Mouse (Mus musculus) CH12F3 (cell line): ENCODE data around the gene Fam155a.
"Not testable (repeated sequence)": the region's sequence is repeated elsewhere in the genome, so short reads cannot be mapped to it uniquely, and the experiment has no call there.

Source experiments
- in situ Hi-C: fragments of 300-500 bp; cut with MboI; formaldehyde crosslinking; loops from 2 replicates; pipeline ENCODE4 v1.14.3; 2020; ENCODE audit warnings: low sequenced_read_pairs

Fam155a gene

DNA sequence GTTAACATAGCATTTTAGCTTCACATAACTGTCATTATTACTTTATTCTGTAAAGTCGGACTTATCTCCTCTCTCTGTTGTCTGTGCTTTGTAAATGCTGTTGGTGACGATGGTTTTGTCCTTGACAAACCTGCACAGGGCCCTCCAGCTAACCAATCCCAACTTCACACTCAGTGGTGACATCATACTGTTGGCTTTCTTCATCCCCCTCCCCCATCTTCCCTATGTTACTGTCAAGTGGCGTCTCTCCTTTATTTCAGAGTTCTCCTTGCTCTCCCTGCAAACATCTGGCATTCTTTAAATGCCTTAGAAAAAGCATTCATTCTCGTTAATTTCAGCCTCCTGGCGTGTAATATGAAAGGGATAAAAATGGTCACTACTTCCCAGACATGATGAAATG, 78.6 kb downstream of the Fam155a start:
- in situ Hi-C loops = no loop called here

DNA sequence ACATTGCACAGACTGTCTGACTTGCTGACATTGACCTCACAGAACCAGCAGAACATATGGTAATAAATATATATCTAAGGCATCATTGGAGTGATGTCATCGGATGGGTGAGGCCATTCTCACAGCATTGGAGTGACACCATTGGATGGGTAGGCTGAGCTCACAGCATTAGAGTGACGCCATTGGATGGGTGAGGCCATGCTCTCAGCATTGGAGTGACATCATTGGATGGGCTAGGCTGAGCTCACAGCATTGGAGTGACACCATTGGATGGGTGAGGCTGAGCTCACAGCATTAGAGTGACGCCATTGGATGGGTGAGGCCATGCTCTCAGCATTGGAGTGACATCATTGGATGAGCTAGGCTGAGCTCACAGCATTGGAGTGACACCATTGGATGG, 110.9 kb downstream of the Fam155a start:
- in situ Hi-C loops = not testable (repeated sequence)

DNA sequence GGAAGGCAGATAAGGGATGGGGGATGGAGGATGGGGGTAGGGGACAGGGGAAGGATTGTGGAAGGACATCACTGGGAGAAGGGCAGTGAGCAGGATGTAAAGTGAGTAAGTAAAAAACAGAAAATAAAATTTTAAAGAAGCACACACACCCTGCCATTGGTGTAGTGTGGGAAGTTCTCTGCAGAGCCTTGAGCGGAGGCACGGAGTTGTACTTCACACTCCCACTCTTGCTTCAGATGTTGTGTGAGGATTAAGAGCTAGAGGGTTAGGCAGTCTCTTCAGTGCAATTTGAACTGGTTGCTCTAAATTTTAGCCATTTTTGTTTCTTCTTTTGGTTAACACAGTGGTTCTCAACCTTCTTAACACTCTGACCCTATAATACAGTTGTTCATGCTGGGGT, 114.1 kb downstream of the Fam155a start:
- in situ Hi-C loops = no loop called here

DNA sequence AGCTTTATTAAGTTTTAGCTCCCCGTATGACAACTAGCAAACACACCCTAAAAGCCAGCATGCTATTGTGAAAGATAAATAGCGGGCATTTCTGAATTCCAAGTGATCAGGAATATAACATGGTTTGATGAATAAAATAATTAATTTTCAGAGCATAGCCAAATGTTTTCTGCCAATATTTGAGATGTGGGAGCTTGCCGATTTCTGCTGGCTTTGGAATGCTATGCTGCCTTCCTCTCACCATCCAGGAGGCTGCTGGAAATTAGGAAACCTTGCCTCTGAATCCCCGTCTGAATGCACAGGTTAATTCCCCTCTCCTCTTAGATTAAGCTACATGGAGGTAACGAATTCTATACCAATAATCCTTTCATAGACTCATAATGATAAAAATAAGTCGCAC, 116.1 kb downstream of the Fam155a start:
- in situ Hi-C loops = no loop called here

DNA sequence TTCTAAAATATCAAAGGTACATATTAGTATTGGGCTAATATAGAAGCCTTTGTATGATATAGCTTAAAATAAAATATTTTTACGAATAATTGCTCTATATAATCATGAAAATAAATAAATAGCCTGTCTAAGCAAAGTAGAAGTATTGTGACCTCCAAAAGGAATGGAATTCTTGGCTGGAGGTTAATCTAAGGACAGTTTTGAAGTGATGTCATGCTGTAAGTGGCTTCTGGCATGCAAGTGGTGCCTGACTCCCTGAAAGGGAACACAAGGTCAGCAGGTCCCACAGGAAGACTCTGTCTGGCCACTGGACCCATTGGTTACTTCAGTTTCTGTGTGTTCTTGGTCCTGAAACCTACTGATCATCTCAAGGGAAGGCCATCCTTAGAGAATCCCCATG, 117.3 kb downstream of the Fam155a start:
- in situ Hi-C loops = no loop called here

DNA sequence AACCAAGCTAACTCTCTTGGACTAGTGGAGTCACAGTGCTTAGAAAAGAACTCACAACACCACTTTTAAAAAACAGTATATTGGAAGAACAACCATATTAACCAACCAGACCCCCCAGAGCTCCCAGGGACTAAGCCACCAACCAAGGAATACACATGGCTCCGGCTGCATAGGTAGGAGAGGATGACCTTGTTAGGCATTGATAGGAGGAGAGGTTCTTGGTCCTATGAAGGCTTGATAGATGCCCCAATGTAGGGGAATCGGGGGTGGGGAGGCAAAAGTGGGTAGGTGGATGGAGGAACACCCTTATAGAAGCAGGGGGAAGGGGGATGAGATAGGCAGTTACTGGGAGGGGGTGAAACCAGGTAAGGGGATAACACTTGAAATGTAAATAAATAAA, 132.8 kb downstream of the Fam155a start:
- in situ Hi-C loops = no loop called here

DNA sequence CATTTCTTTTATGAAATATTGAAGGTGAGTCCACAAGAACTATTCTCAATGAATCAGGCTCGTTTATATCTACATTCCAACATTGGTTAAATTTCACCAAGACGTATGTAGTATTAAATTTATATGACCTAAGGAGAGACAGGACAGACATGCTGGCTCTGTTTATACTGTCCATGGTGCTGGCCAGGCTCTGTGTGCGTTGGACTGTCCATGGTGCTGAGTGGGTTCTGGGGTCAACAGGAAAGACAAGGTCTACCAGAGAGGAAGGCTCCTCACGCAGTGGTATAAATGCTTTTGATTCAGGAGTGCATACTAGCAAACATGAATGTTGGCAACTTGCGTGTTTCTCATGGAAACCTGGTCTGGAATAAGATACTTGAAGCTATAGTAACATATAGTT, 135.7 kb downstream of the Fam155a start:
- in situ Hi-C loops = no loop called here

DNA sequence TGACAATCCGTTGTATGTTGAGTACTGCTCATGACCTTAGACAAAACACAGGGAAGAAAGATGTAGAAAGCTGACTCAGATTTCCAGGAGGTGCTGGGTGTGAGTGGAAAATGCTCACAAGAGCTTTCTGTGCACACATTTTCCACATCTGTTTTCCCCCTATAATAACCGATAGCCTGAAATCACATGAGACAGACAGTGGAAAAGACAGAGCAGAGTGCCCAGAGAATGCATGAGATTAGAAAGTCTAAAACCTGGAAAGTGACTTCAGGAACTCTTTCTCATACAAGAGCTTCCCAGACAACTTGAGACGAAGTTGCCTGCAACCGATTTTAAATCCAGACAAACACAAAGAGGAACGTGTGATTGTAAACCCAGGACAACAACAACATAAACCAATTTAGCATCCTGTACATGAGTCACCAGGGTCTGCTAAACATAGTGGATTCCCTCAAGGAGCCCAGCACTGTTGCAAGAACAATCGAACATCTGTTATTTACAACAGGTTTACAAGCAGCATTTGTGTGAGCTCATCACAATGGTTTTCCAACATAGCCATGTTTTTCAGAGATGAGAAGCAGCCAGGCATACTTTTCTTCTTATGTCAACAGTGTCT, 163.8 kb downstream of the Fam155a start:
- in situ Hi-C loops = no loop called here

DNA sequence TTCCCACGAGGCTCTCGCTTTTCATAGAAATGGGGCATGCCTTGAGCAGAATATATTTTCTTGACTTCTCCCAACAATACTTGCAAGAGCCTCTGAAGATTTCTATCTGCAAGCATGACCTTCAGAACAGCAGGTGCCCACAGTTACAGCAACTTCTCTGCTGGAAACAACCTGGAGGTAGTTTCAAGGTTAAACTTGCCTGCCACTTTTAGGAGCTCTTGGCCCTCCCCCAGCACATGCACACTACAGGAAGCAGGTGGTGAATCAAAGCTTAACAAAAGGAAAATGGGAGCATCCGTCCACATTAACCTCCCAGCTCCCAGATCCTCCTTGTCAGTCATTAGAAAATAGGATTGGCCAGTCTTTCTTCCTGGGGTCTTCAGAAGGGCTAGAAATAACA, 175.0 kb downstream of the Fam155a start:
- in situ Hi-C loops = no loop called here

DNA sequence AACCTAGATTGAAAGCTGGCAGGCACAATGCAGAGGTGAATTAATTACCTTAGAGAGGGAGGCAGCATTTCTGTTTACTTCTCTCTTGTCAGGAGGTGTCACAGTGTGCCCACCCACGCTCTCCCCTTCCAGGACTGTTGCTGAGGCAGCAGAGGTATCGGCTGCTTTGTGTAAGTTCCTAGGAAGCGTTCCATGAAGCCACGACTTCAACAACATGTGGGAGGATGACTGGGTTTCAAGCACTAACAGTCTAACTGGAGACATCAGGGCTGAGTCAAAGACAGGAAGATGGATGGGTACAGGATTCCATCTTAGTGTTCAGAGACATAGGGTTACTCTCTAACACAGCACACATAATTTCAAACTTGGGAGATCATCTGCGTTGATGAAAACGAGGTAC, 189.1 kb downstream of the Fam155a start:
- in situ Hi-C loops = no loop called here

DNA sequence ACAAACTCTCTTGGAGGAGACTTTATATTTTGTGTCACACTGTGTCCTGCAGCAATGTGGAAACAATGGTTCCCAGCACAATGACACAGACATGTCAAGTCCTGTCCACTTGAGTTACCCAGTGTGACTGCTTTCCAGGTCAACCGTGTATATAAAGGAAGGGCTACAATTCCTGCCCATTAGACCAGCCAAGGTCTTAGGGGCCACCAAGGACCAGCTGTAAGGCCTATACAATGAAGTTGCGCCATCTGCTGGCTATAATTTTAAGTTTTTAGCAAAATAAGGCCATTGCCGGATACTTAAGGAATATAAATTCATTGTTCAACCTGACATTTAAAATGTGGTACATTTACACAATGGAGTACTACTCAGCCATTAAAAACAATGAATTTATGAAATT, 190.8 kb downstream of the Fam155a start:
- in situ Hi-C loops = no loop called here

DNA sequence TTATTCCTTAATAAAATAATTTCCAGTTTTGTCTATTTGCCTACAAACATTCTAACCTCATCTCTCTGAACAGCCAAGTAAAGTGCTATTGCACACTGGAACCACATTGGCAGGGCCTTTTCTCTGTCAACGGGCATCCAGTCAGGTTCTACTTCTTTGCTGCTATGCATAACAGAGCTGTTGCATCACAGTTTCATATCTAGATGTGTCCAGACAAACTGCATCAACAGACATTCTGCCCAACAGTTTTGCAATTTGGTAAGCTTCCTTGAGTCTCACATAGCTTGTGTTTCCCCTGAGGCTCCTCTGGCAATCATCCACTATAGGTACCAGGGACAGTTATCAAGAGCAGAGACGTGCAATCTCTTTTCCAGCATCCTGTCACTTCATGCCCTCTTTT, 199.0 kb downstream of the Fam155a start:
- in situ Hi-C loops = no loop called here

DNA sequence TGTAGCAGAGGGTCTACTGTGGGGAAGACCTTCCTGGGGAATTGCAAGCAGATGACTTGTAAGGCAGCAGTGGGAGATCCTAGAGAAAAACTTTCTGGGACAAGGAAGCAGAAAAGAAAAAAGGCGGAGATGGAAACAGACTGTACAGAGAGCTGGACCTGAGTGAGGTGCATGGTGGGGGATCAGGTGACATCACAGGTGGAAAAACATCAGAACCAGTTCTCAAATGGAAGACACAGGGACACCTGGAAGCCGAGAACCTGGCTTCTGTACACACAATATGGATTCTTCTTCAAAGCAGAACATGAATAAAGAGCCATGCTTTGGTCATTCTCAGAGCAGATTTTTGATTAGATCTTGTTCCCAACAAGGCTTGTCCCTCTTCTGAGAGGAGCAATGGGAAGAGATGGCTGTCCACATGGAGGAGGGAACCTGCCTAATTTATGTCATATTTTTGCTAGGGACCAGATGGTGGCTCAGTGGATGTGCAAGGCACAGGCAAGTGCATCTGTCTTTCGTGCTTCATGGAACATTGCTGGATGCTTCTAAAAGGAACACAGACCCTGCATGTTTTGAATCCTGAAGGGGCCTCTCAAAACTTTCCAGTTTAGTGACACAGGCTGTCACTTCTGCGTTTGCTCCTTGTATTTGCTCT, 201.3 kb downstream of the Fam155a start:
- in situ Hi-C loops = no loop called here

DNA sequence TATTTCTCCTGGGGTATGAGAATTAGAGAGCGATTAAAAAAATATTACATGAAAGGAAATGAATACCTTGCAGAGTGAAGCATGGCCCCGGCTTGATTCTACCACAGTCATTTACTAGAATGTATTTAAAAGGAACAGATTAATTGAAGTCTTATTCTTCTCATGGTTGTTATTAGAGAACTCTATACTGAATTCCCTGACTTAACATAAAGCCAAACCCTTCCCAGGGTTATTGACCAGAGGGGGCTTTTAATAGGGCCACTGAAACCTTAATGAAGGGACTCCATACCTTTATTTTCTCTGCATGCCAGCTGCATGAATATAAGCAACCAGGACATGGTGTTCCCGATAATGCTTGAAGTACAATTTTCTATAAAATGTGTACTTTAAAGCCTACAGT, 221.8 kb downstream of the Fam155a start:
- in situ Hi-C loops = no loop called here

DNA sequence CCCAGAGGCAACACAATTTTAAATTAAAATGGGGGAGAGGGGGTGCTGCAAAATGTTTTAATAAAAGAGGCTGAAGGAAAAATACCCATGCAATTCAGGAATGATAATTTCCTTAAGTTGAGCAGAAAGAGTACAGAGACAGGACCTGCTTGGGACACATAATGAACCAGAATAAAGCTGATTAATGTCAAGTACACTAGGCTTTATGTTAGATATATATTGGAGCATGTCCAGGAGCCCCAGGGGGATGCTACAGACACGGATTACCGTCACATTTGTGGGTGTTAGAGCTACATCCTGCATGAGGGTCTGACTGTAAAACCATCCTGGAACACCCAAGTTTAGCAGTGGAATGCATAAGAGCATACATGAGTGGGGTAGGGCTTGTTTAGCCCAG, 223.4 kb downstream of the Fam155a start:
- in situ Hi-C loops = no loop called here

DNA sequence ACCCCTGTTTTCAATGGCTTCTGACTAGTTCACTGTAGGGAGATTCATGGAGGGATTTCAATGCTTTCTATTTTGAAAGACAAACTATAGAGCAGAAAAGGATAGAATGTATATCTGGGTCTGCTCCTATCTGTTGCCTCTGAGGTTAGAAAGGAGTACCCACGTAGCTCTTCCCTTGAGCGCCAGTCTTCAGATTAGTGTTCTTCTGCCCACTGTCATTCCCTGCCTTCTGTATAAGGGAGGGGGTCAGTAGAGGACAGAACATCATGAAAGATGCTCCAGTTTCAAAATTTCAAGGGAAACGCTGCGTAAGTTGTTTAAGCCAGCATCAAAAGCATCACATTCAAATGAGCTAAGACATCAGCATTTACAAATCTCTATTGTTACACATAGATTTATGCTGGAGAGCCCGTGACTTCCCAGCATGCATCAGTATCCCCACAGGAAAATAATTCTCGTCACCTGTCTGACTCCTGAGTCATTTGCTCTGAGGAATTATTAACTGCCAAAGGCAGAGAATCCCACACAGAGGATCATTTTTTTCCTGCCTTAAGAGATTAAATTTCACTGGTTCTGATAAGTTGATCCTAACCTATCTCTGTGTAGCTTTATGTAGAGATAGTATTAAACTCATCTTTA, 223.9 kb downstream of the Fam155a start:
- in situ Hi-C loops = no loop called here

DNA sequence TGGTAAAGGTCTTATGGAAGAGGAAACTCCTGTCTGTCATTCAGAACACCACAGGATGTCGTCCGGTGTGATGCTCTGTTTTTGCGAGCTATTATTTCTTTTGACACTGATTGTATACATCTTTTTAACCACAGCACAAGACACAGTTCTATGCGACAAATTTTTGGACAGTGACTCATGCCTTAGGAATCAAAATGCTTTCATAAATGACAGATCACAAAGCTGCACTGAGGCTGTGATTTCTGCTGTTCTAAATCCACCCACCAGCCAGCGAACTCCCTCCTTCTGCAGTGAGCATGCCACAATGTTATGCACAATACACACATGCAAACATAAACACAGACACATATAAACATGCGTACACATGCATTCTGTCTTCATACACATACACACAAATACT, 224.5 kb downstream of the Fam155a start:
- in situ Hi-C loops = no loop called here

DNA sequence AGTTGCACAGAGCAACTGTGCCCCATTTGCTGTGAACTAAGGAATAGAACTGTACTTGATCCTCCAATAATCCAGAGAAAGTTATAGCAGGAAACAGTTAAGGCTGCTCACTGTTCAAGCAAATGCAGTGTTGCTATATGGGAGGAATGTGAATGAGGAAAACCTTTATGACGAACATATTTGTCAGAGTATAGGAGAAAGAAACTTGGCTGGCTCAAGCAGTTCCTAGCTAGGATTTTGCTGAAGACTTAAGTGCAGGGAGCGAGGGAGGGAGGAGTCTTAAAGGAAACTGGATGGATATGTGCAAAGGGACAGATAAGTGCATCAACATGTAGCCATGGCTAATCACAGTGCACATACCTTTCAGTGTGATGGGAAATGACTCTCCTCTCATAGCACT, 225.3 kb downstream of the Fam155a start:
- in situ Hi-C loops = no loop called here

DNA sequence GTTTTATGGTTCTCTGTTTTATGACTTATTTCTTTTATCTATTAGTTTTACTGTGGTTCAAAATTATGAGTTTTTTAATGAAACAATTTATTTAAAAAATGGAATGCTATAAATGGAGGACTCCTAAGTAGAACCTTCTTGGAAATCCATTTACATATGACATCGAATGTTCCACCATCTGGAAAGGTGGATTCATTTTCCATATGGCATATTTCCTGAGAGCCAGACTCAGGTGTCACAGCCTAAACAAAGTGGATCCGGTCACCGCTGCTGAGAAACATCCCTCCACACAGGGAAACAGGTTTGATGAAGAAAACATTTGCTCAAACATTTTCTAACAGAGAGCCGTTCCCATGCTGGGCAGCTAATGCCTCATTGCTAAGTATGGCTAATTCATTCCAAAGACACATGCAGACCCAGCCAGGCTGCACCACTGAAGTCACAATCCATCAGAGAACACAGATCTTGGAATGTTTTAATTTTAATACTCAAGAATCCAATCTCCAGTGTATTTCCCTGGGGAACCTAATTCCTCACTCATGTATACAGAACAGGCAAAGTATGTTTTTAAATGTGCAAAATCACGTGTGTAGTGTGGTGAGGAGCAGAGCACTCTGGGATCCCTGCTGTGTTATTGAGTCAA, 235.1 kb downstream of the Fam155a start:
- in situ Hi-C loops = no loop called here

DNA sequence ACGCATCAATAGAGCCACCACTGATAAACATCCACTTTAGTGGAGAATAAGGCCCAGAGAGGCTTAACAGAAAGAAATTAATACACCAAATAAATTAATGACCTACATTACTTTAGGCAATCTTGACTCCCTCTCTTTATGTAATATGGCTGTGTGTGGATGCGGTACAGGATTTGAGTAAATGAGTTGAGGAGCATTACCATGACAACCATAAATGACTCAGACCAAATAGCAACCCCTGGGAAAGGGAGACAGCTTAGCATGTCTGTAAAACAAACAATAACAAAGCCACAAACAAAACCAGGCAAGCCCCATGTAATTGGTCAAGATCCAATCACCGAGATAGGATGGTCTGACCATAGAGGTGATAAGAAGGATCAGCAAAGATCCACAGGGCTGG, 244.4 kb downstream of the Fam155a start:
- in situ Hi-C loops = no loop called here

DNA sequence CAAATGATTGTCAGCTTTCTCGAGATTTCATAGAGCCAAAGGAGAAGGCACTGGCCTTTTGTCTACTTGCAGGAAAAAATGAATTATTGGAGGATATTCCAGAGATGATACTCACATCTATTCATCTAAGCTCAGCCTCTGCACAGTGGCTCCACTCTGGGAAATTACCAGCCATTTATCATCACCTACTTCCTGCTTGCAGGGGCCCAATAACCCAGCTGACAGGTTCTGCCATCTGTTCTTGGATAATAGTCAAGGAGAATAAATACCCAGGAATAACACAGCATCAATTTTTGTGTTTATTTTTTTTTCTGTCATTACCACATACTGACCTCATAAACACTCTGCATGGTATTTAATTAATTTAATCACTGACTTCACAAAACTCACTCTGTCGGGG, 249.4 kb downstream of the Fam155a start:
- in situ Hi-C loops = no loop called here

DNA sequence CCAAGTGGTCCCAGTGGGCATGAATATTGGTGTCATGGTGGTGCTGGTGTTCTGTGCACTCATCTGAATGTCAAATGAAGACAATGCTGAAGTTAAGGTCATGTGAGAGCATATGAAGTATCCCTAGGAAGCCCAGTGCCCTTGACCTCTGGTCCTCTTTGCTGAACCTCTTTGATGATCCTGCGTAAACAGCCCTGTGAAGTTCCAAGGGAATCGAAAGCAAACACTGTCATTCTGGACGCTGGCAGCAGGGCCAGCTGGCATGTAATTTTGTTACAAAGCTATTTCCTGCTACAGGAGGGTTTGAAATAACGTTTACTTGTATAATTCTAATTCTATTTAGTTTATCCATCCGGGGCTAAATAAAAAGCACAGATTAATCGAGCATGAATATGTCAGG, 270.2 kb downstream of the Fam155a start:
- in situ Hi-C loops = no loop called here
